9 mouse cellular contexts compared by ENCODE assay signal in the genomic region with DNA sequence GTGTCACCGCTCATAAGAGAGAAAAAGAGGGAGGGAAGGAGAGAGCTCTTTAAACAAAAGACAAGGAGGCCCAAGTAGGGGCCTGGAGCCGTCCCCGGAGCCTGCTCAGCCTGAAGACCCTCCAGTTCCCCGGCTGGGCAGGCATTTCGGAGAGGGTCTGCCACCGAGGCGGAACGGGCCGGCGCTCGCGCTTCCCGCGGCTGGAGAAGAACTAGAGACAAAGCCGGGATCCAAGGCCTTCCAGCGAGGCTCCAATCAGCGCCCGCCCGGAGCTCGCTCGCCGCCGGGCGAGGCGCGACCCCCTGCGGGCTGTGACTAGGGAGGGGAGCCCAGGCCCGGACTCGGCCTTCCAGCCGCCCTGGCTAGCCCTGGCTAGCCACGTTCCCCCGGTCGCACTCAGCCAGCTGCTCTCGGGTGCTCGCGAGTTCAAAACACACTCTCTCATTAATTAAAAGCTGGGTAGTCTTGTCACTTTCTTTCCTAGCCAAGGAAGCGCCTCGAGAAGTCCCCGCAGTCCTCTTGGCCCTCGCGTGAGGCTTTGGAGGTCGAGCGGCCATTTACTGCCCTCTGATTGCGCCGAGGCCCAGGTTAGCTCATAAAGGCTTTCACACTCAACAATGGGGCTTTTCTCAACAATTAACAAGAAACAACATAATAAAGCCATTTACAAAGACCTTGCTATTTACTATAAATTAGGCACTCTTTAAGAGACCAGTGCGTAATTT. TPM values are rescaled to one million over a fixed set of nuclear protein-coding genes. Genes with fewer than 3 reads are reported as not detected.
DNase-seq lines count a peak whose midpoint lies in the region; ATAC-seq lines count a peak whose summit lies in the region.
"Had no signal": no experiment of that assay in that cellular context is flagged by ENCODE, and none has a peak within 500 bp of the region (broad histone marks: within the 10 kb centered on the region; RNA-seq: fewer than 3 reads in every experiment).

No protein-coding gene starts in this region.

- H3K4me3 ChIP-seq in kidney, embryonic 15.5 days (replicated peaks), result peak overlapping the region; percentile 21
- peak overlapping the region; percentile 37 for H3K4me3 ChIP-seq in hindbrain, embryonic 12.5 days
- peak overlapping the region; percentile 50 for H3K4me3 ChIP-seq in midbrain, embryonic 11.5 days (ENCODE audit: low read depth, low read length)

- 9% methylated on average over 45 of the region's 46 CpGs for WGBS in kidney, embryonic 15.5 days
- under 1% methylated on average over 46 of the region's 46 CpGs for WGBS in hindbrain, embryonic 12.5 days
- 1% methylated on average over 45 of the region's 46 CpGs for WGBS in midbrain, embryonic 11.5 days

- H3K9me3 ChIP-seq in kidney, embryonic 15.5 days (replicated peaks), result no peaks in the 10 kb centered on the region
- no peaks in the 10 kb centered on the region for H3K9me3 ChIP-seq in hindbrain, embryonic 12.5 days (replicated peaks)
- H3K9me3 ChIP-seq in midbrain, embryonic 11.5 days (ENCODE audit: control insufficient read depth, low read length), result no peaks in the 10 kb centered on the region

- H3K4me2 ChIP-seq in kidney, embryonic 15.5 days, result peak overlapping the region; percentile 57
- H3K4me2 ChIP-seq in hindbrain, embryonic 12.5 days (replicated peaks), result peak overlapping the region; percentile 82
- H3K4me2 ChIP-seq in midbrain, embryonic 11.5 days, result peak overlapping the region; percentile 94

- peak; percentile 57 for ATAC-seq in kidney, embryonic 15.5 days (replicated peaks; ENCODE audit: low FRiP score)
- peak; percentile 53 for ATAC-seq in hindbrain, embryonic 12.5 days (ENCODE audit: low FRiP score)
- ATAC-seq in midbrain, embryonic 11.5 days (ENCODE audit: low FRiP score), result peak; percentile 53

- no peak for DNase-seq in kidney, postnatal 25 days
- DNase-seq in embryo, embryonic 10.5 days (ENCODE audit: low spot score), result peak; percentile 76
- DNase-seq in midbrain, embryonic 11.5 days (ENCODE audit: low spot score, missing footprints), result peak; percentile 97
- no peak for DNase-seq in spleen, postnatal 10 days (ENCODE audit: low spot score in 2 of 2)
- DNase-seq in spleen, postnatal 36 days (ENCODE audit: low spot score in 2 of 2), result no peak
- no peak for DNase-seq in cerebellum, adult 11 months

- no peaks in the 10 kb centered on the region for H3K27me3 ChIP-seq in kidney, embryonic 15.5 days
- H3K27me3 ChIP-seq in hindbrain, embryonic 12.5 days, result no peaks in the 10 kb centered on the region
- no peaks in the 10 kb centered on the region for H3K27me3 ChIP-seq in midbrain, embryonic 11.5 days (ENCODE audit: control insufficient read depth, insufficient read depth, low read length)

- H3K9ac ChIP-seq in kidney, embryonic 15.5 days, result peak overlapping the region; percentile 45
- H3K9ac ChIP-seq in hindbrain, embryonic 12.5 days, result peak overlapping the region; percentile 89
- H3K9ac ChIP-seq in midbrain, embryonic 11.5 days (ENCODE audit: low read length), result peak overlapping the region; percentile 98

- H3K27ac ChIP-seq in kidney, embryonic 15.5 days, result peak overlapping the region; percentile 91
- H3K27ac ChIP-seq in hindbrain, embryonic 12.5 days, result peak overlapping the region; percentile 96
- H3K27ac ChIP-seq in midbrain, embryonic 11.5 days (ENCODE audit: low read depth, low read length), result peak overlapping the region; percentile 98

- H3K36me3 ChIP-seq in kidney, embryonic 15.5 days, result no peaks in the 10 kb centered on the region
- H3K36me3 ChIP-seq in hindbrain, embryonic 12.5 days, result no peaks in the 10 kb centered on the region
- H3K36me3 ChIP-seq in midbrain, embryonic 11.5 days (ENCODE audit: control insufficient read depth, insufficient read depth, low read length), result no peaks in the 10 kb centered on the region

- H3K4me1 ChIP-seq in kidney, embryonic 15.5 days, result peaks cover 61% of the 10 kb centered on the region
- peaks cover 61% of the 10 kb centered on the region for H3K4me1 ChIP-seq in hindbrain, embryonic 12.5 days
- H3K4me1 ChIP-seq in midbrain, embryonic 11.5 days (ENCODE audit: control insufficient read depth, insufficient read depth, low read length), result peaks cover 53% of the 10 kb centered on the region

RNA-seq across cellular contexts. Expression of gene A930004D18Rik, which starts 2.2 kb away (rescaled TPM):
- 12.0 and 15.1 TPM in 2 replicates for polyA plus RNA-seq in kidney, embryonic 15.5 days (2015; fragmentation: Nextera tagmentation; extraction: Ambion mirVana)
- polyA plus RNA-seq in hindbrain, embryonic 12.5 days (2016; fragmentation: Nextera tagmentation; extraction: Ambion mirVana), result 18.0 and 18.6 TPM in 2 replicates
- polyA plus RNA-seq in midbrain, embryonic 11.5 days (2014; fragmentation: Nextera tagmentation; extraction: Ambion mirVana), result 10.5 and 11.6 TPM in 2 replicates

RNA-seq across cellular contexts. Expression of gene Skida1, which starts 9.1 kb away (rescaled TPM):
- 10.3 and 11.8 TPM in 2 replicates for polyA plus RNA-seq in kidney, embryonic 15.5 days (2015; fragmentation: Nextera tagmentation; extraction: Ambion mirVana)
- 17.7 and 19.4 TPM in 2 replicates for polyA plus RNA-seq in hindbrain, embryonic 12.5 days (2016; fragmentation: Nextera tagmentation; extraction: Ambion mirVana)
- polyA plus RNA-seq in midbrain, embryonic 11.5 days (2014; fragmentation: Nextera tagmentation; extraction: Ambion mirVana), result 22.9 and 23.4 TPM in 2 replicates

RNA-seq across cellular contexts. Expression of gene Mllt10, which starts 15.3 kb away (rescaled TPM):
- 72.9 and 73.1 TPM in 2 replicates for polyA plus RNA-seq in kidney, embryonic 15.5 days (2015; fragmentation: Nextera tagmentation; extraction: Ambion mirVana)
- 65.1 and 70.8 TPM in 2 replicates for polyA plus RNA-seq in hindbrain, embryonic 12.5 days (2016; fragmentation: Nextera tagmentation; extraction: Ambion mirVana)
- 54.1 and 57.2 TPM in 2 replicates for polyA plus RNA-seq in midbrain, embryonic 11.5 days (2014; fragmentation: Nextera tagmentation; extraction: Ambion mirVana)

RNA-seq across cellular contexts. Expression of gene H2al2a, which starts 43.0 kb away (rescaled TPM):
- polyA plus RNA-seq in kidney, embryonic 15.5 days (2015; fragmentation: Nextera tagmentation; extraction: Ambion mirVana), result not detected in 2 replicates
- not detected in 2 replicates for polyA plus RNA-seq in hindbrain, embryonic 12.5 days (2016; fragmentation: Nextera tagmentation; extraction: Ambion mirVana)
- polyA plus RNA-seq in midbrain, embryonic 11.5 days (2014; fragmentation: Nextera tagmentation; extraction: Ambion mirVana), result not detected in 2 replicates
- polyA plus RNA-seq: small intestine, adult 2 months had no signal

Comparison
In these comparisons a context has a peak if more than half of its experiments do, and no peak if none do; other contexts are left out.
1. H3K9ac ChIP-seq: peak in every context shown above with its lines; median percentile 98 in midbrain, embryonic 11.5 days; 89 in hindbrain, embryonic 12.5 days; 45 in kidney, embryonic 15.5 days.
2. DNase-seq: peak in embryo, embryonic 10.5 days (single experiment) and midbrain, embryonic 11.5 days (single experiment); none in kidney, postnatal 25 days (0 of 2), spleen, postnatal 10 days (0 of 2), spleen, postnatal 36 days (0 of 2) and cerebellum, adult 11 months (single experiment).
3. Peak in every context shown above with its lines, with median percentiles within 50 percentile points of each other: ATAC-seq, H3K27ac ChIP-seq, H3K4me2 ChIP-seq and H3K4me3 ChIP-seq.